Mouse (Mus musculus) monocyte, adult 2 months (primary cell): ENCODE measurements around the gene Scn11a.

Experiments
- DNase-seq, 2 experiments: peaks; one replicate each; pipeline ENCODE4 v3.0.0; 2022; ENCODE audit warnings: low spot score in 2 of 2, low read depth in 1 of 2

The Scn11a gene

DNA sequence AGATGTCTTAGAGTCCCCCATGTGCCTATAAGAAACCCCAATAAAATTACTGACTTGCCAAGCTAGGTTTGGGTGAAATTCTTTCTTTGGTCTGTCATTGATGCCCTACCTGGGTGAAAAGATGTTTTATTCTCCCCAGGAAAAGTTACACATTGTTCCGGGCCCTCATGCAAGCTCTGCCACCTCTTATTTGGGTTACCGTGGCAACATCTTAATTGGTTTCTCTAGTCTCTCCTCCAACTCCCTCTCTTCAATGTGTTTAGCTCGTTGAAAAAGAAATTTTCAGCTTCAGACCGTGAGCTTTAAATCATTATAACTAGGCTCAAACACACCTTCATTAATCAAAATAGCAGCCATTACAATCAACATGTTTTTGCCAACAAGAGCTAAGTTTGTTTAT, 28.5 kb downstream of the Scn11a start:
- no peak for DNase-seq

DNA sequence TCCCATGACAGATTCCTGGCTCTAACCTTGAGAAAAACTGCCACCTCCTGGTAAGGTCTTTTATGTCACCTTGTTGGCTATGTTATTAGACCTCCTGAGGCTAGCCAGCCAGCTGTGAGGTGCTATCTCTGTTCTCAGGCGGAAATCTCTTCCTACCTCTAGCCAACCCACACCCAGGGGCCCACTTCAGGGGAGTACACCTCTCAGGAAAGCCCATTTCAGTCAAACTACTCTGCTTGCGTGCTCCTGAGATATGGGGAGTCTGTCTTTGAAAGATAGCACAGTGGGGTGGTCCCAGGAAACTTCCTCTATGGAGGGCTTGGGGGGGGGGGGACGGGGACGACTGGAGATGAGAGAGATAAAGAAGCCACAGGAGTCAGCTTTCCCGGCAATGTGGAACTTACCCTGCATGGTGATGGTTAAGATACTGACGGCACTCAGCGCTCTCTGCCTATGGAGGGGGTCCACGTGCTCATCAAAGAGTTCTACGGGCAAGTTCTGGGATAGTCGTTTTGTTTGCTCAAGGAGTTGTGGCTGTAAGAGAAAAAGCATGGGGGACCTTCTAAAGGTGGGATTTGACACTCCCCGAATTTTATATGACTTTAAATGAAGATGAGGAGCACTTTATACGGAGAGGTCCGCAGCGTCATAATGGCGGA, 29.9 kb downstream of the Scn11a start:
- no peak for DNase-seq

DNA sequence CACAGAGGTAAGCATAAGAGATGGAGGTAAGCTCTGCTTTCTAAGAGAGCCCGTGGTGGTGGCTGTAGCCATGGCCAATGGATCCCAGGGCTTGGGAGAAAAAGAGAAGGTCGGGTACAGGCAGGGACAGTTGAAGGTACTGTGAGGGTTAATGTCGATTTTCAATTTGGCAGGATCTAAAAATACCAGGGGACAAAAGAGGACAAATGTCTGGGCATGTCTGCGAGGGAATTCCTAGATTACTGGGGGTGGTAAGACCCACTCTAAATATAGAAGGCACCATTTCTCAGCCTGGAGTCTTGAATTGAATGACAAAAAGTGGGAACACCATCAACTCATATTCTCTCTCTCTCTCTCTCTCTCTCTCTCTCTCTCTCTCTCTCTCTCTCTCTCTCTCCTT, 30.8 kb downstream of the Scn11a start:
- no peak for DNase-seq

DNA sequence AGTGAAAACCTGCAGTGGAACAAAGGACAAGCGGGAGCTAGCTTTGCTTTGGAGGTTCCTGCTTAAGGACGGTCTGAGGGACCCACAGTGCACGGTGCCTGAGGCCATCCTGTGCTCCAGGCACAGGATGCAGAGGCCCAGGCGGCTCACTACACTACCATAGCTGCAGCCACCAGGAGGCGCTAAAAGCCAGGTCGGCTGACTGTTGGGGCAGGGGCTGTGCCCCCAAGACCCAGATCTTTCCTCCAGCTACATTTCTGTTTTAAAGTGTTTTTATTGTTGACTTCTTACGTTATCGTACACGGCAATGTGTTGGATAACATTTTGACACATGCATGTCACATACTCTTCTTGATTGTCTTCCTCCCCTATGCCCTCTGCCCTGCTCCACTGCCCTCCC, 32.8 kb downstream of the Scn11a start:
- no peak for DNase-seq

DNA sequence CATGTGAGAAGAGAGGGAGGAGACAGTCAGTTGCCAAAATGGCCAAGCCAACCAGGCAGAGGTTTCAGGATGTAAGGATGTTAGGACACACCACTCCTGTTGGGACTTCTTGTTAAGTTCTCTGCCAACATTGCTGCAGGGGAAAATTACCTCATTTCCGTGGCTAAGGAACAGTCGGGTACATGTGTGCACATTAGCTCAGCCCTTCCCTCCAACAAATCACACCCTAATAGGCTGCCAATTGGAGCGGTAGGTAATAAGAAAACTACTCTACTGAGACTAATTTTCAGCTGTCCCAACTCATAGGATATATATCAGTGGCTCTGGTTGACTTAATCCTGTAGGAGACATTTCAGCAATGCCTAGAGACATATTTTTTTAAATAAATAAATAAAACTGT, 44.4 kb downstream of the Scn11a start:
- DNase-seq: no peak

DNA sequence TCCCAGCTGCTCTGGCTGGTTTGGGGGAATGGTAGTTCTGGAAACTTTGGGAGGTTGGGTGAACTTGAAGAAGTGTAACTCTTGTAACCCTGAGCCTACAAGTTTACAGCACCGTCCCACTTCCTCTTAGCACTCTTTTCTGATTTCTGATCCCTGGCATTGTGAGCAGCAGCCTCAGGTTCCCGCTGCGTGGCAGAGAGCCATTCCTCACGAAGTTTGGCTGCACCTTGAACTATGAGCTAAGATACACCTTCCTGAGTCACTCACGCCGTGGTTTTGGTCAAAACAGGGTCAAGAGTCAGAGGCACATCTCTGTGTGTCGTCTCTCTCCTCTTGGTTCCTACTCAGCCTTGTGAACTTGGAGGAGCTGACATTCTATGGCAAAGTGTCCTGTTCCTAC, 48.6 kb downstream of the Scn11a start:
- DNase-seq: no peak

DNA sequence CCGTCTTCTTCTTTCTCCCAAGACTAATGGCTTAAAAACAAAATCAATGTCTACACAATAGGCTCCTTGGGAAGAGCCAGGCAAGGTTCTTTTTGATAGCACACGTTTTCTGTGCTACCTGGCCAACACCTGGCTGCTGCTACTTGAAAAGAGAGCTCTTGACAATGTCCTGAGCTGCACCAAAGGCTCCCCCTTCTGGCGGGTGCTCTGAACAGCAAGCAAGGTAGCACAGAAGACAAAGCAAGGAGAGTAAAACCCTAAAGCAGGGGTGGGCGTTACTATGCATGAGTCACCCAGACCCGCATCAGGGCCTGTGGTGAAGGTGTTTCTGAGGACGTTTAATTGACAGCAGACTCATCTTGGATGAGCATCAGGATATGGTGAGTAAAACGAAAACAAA, 56.7 kb downstream of the Scn11a start:
- no peak for DNase-seq

DNA sequence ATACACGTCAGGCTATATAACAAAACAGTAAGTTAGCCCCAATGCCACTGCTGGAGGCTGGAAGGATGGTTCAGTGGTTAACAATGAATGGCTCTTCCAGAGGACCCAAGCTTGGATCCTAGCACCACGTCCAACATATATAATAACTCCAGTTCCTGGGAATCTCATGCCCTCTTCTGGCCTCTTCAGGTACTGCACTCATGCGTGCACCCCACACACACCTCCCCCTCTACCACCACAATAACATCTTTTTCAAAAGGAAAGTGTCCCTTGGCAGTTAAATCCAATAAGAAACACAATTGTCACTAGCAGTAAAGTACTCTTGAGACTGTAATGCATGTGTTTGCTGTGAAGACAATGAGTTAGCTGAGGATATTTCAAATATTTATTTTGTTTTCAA, 65.0 kb downstream of the Scn11a start:
- no peak for DNase-seq

DNA sequence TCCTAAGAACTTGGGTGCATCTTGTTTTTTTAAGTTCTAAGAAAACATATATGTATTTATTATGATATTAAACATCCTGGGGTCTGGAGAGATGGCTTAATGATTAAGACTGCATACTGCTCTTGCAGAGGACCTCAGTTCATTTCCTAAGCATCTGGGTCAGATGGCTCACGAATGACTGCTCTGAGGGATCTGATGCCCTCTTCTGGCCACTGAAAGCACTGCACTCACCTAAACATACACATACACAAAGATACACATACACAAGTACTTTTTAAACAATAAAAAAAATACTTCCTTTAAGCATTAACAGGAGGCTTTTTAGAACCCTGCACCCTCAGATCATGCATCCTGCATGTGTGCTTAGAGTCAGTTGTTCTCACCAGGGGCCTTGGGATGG, 65.8 kb downstream of the Scn11a start:
- no peak for DNase-seq

DNA sequence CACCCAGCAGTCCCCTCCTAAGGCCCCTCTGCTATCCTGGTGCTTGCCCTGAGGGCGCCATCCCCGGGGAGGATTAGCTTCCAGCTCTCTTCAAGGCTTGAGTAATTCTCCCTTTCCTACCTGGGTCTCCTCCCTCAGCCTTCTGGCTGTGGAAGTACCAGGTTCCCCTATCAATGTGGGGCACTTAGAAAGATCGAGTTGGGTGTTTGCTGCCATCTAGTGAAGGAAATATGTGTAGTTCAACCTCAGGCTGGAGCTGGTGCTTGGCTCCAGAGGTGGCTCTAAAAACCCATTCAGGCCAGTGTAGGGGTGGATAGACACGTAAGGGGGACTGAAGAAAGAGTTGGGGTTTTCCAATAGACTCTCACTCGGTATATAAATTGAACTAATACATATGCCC, 73.7 kb downstream of the Scn11a start:
- no peak for DNase-seq

DNA sequence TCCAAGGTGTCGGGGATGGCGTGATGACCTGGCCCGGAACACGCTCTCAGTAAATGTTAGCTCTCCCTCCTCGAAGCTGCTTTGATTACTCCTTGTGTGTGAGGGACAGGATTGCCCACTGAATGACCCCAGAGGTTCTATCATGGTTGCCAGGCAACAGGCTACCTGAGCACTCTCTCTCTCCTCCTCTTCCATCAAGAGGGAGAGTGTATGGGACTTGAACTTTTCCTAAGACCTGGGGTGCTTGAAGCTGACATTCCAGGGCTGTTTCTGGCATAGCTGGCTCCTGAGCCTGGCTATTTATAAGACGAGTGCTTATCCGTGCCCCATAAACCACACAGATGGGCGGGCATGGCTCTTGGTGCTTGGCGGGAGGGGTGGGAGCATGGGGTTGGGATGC, 76.1 kb downstream of the Scn11a start:
- no peak for DNase-seq

DNA sequence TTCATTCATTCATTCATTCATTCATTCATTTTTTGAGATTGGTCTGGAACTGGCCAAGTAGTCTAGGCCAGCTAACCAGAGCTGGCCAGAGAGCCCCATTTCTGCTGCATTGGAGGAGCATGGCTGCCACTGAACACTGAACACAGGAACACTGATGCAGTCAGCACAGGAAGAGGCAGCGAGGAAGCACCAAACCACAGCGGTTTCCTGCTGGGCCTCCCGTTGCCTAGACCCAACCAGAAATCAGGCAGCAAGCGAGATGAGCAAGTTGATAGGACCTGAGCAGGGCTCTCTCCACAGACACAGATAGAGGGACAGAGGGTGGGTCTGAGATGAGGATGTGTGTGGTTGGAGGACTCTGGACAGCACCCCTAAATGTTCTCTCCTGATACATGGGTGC, 81.4 kb downstream of the Scn11a start:
- no peak for DNase-seq

DNA sequence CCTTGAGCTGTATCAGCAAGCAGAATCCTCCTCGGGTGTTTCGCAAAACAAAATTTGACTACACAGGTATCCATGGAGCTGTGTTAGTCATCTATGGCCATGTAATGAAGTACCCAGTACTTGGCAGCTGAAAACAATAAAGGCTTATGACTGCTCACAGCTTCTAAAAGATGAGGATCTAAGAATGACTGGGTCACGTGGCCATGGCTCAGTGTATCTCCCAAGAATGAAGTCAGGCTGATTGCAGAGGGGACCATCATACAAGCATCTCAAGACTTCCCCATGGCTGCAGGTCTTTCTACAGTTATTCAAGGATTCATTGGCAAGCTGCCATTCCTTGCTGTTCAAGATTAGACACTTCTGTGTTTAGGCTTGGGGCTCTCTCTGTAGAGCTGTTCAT, 81.9 kb downstream of the Scn11a start:
- DNase-seq: no peak

DNA sequence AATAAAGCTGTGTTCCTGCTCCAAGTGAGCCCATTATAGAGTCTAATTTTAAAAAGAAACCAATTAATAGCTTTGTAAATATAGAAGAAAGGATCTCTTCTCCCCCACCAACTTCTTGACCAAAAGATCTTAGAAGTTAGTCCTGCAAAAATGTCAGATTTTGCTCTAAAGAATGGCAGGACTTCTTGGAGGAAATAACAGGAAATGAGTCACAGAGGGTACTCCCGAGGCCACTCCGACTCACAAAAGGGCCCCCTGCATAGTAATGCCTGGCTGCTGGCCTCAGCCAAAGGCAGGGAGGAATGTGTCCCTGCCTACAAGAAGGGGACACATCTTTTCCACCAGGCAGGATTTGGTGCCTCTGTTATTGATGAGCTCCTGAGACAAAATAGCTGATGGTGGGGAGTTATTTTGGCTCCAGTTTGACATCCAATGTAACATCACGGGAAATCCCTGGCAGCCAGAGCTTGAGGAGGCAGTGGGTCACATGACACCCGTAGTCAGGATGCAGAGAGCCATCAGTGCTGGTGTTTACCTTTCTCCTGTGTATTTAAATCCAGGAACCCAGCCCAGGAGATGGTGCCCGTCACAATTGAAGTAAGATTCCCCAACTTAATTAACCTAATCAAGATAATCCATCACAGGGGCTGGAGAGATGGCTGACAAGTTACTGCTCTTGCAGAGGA, 84.0 kb downstream of the Scn11a start:
- DNase-seq: no peak

DNA sequence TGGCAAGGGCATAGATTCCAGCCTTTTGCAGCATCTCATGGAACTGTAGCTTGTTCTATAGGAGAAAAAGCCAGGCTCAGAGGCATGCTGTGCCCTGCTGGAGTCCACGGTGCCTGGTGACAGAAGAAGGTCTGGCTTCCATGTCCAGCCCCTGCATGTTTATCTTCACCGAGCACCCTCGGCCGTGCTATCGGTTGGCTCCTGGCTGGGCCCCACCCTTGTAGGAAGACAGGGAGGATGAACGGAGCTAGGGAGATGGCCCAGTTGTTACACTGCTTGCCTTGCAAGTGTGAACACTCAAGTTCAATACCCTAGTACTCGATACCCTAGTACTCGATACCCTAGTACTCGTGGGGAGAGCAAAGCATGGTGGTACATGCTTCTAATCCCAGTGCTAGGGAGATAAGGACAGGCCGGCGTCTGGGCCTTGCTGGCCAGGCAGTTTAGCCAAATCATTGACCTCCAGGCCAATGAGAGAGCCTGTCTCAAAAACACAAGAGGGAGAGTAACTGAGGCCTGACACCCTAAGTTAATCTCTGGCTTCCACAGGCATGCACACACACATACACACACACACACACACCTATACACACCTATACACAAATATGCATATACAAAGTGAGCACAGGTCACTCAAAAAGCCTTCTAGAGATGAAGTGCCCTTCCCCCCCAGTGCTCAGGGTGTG, 96.7 kb downstream of the Scn11a start:
- DNase-seq: no peak

DNA sequence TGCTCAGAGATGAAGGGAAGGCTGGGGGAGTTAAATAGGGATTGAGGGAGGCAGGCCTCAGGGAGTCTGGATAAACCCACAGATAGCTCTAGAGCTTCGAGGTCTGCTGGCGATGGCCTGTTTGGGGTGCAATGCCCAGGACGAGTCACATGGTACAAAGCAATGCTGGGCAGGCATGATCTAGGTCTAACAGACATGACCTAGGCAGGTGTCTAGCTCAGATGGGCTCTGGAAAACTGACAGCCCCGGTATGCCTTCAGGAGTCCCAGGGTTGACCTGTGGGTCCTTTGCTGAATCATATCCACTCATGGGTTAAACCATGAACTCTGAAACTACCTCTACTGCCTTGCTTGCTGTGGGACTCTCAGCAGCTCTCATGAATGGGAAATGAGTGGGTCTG, 98.3 kb downstream of the Scn11a start:
- DNase-seq: no peak

DNA sequence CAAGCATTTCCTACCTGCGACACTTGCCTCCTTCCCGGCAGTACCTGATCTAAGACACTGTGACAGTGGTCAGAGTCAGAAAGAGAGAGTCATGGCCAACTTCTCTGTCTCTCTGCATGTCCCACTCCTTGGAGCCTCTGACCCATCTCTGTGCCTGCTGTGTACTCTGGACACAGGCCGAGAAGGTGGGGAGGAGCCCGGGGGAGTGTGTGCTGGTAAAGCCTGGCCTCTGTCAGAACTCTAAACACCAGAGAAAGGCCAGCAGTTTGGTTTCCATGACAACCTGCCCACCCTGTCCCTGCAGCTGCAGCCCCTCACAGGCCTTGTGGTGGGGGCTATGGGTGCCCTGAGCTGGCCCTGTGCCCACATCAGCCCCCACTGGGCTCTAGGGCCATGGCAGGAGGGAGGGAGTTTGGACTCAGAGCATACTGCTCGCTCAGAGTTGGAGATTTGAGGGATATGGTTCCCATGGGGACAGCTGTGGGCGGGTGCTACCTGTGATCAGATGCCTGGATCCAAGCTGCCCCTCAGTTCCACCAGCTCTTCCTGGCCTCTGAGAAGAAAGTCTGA, 99.9 kb downstream of the Scn11a start:
- no peak for DNase-seq

DNA sequence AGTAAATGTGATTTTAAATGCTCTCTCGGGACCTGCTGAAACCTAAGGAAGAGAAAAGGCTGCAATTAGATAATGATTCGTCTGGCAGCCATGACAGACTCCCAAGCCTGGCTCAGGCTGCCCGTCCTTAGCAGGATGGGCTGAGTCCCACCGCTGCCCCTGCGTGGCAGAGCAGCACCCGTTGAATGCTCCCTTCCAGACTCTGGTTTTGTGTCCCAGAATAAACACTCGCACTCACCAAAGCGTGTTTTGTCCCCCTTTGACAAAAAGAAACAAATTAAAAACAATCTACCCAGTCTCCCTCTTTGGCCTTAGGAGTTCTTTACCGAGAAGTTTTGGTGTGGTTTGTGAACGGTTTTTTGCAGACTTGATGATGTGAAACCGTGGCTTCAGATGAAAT, 106.0 kb downstream of the Scn11a start, which contains the start of gene Scn10a:
Scn10a (minus strand) TSS at position 101 of the 400 bp plus-strand sequence.
- DNase-seq: no peak

DNA sequence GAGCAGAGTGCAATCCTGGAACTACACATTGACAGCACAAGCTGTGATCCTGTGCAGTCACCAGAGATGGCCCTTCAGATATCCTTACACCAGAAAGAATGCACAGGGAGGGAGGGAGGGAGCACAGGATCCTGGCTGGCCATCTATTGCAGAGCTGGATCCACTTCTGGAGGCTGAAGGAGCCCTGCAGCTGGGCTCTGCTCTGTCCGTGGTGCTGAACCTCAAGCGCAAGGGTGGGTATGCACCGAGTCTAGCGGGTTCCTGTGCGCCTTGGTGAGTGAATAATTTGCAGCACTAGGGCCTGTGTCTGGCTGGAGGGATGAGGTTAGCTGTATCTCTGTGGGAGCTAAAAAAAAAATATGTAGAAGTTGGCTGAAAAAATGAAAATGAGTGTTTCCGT, 118.6 kb downstream of the Scn11a start:
- DNase-seq: no peak
